Mouse (Mus musculus): ENCODE data around the gene Adra2b.

DNA sequence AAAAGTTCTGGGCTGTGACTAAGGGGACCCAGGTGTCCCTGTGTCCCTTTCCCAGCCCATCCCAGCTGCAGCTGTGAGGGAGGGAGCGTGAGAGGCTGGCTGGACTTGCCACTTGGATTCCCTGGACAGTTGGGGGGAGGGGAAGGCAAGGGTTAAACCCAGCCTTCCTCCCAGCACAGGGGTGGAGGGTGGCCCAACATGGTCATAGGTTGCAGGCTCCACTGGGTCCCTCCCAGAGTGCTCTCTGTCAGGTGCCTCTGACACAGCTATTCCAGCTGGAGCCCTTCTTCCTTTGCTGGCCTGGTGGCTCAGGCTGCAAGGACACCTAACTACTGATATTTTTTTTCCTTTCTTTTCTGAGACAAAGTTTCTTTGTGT lies 8.5 kb downstream of the Adra2b start:
- TF ChIP-seq CTCF (IDR thresholded peaks at IDR 0.05; ENCODE audit: low read depth, low read length): no peak
- TF ChIP-seq GATA2 (IDR thresholded peaks at IDR 0.05; ENCODE audit: borderline replicate concordance, low read depth, low read length): no peak

Measured in G1E (cell line).